Mouse (Mus musculus) liver, embryonic 12.5 days (tissue): ENCODE data around the gene Ubald1. TPM values are rescaled to one million over a fixed set of nuclear protein-coding genes. Genes with fewer than 3 reads are reported as not detected.

ENCODE experiments used
- ATAC-seq: fragments of 200-750 bp; cut with Nextera tagmentation; 2 replicates; pipeline ENCODE4 v1.8.0; 2017; ENCODE audit warnings: moderate number of reproducible peaks, mild to moderate bottlenecking, moderate library complexity
- H3K27ac ChIP-seq: fragments of 300-500 bp; sonication (generic); 2 replicates; pipeline ENCODE4 v1.5.1; 2016; ENCODE audit warnings: mild to moderate bottlenecking
- H3K27me3 ChIP-seq: fragments of 300-500 bp; sonication (generic); replicated peaks from 2 replicates; pipeline ENCODE4 v1.6.1; 2016; ENCODE audit warnings: mild to moderate bottlenecking, moderate library complexity
- H3K36me3 ChIP-seq: fragments of 300-500 bp; sonication (generic); 2 replicates; pipeline ENCODE4 v1.6.1; 2016; ENCODE audit warnings: mild to moderate bottlenecking, moderate library complexity
- H3K4me1 ChIP-seq: fragments of 300-500 bp; sonication (generic); 2 replicates; pipeline ENCODE4 v1.6.1; 2016
- H3K4me2 ChIP-seq: fragments of 300-500 bp; sonication (generic); 2 replicates; pipeline ENCODE4 v1.6.1; 2016; ENCODE audit warnings: mild to moderate bottlenecking, moderate library complexity
- H3K4me3 ChIP-seq: fragments of 300-500 bp; sonication (generic); 2 replicates; pipeline ENCODE4 v1.5.1; 2016; ENCODE audit warnings: mild to moderate bottlenecking, moderate library complexity
- H3K9ac ChIP-seq: fragments of 300-500 bp; sonication (generic); 2 replicates; pipeline ENCODE4 v1.6.1; 2016; ENCODE audit warnings: mild to moderate bottlenecking, moderate library complexity
- H3K9me3 ChIP-seq: fragments of 300-500 bp; sonication (generic); replicated peaks from 2 replicates; pipeline ENCODE4 v1.6.1; 2016; ENCODE audit warnings: mild to moderate bottlenecking, moderate library complexity
- WGBS: fragments of 180-500 bp; shearing (Covaris S2); methylation state at CpG from one replicate; pipeline ENCODE4 v1.1.7; 2016; ENCODE audit not compliant: insufficient replicate concordance; 5-methylcytosine and 5-hydroxymethylcytosine counted together
- polyA plus RNA-seq: library from polyadenylated mRNA; unstranded; fragments of >200 nt; fragmentation: Nextera tagmentation; extraction: Ambion mirVana; gene quantifications from 2 replicates; pipeline ENCODE4 v1.2.1, GENCODE M21; 2016

Ubald1 gene
- polyA plus RNA-seq, 1 experiment from 2014 or later = 14.7 TPM

DNA sequence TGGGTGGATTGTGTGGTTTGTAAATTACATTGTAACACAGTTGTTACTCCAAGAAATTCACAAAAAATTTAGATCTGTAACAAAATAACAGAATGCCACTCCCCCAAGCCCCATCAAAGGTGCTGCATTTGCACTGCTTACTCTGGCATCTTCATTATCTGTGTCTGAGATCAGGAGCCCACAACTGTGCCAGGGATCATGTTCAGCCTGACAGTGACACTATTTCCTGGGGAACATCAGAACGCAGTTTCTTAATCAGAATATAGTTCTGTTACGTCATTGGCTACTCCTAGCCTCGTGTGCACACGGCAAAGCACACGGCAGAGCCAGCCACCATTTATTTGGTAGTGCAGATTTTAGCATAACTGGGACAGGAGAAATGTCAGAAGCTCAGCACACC, 52.5 kb downstream of the Ubald1 start:
- no peak overlapping the region for H3K4me3 ChIP-seq
- H3K27ac ChIP-seq = no peak overlapping the region
- no peaks in the 10 kb centered on the region for H3K27me3 ChIP-seq
- H3K4me1 ChIP-seq = peaks cover 15% of the 10 kb centered on the region
- no peaks in the 10 kb centered on the region for H3K9me3 ChIP-seq
- H3K9ac ChIP-seq = no peak overlapping the region
- H3K36me3 ChIP-seq = no peaks in the 10 kb centered on the region
- no peak overlapping the region for H3K4me2 ChIP-seq
- ATAC-seq = no peak
- 78% methylated on average over 5 of the region's 5 CpGs for WGBS

Other genes starting within 250 kb of the Ubald1 start
- gene Vasn, start 240.4 kb downstream of the Ubald1 start, polyA plus RNA-seq = 4.7 and 5.0 TPM in 2 replicates
- 69.2 and 74.2 TPM in 2 replicates for gene Dnaja3, start 240.3 kb downstream of the Ubald1 start, polyA plus RNA-seq
- gene Coro7, start 200.5 kb downstream of the Ubald1 start, polyA plus RNA-seq = 11.3 and 11.9 TPM in 2 replicates
- gene Nmral1, start 161.0 kb downstream of the Ubald1 start, polyA plus RNA-seq = 50.0 and 53.0 TPM in 2 replicates
- 40.9 and 42.5 TPM in 2 replicates for gene Hmox2, start 154.0 kb downstream of the Ubald1 start, polyA plus RNA-seq
- 24.9 and 25.7 TPM in 2 replicates for gene Cdip1, start 90.0 kb downstream of the Ubald1 start, polyA plus RNA-seq
- gene 4930562C15Rik, start 44.9 kb downstream of the Ubald1 start, polyA plus RNA-seq = 0.13 and 0.16 TPM in 2 replicates
- 29.8 and 31.1 TPM in 2 replicates for gene Mgrn1, start 5.9 kb upstream of the Ubald1 start, polyA plus RNA-seq
- 61.2 and 62.7 TPM in 2 replicates for gene Nudt16l1, start 58.4 kb upstream of the Ubald1 start, polyA plus RNA-seq
- gene Anks3, start 83.9 kb upstream of the Ubald1 start, polyA plus RNA-seq = 16.8 and 19.7 TPM in 2 replicates
- 0.11 TPM in 1 of 2 replicates, not detected in the other for gene Sept12, start 117.5 kb upstream of the Ubald1 start, polyA plus RNA-seq
- 5.7 and 6.9 TPM in 2 replicates for gene Smim22, start 127.0 kb upstream of the Ubald1 start, polyA plus RNA-seq
- gene Rogdi, start 133.2 kb upstream of the Ubald1 start, polyA plus RNA-seq = 42.3 and 43.2 TPM in 2 replicates
- 67.7 and 69.6 TPM in 2 replicates for gene Glyr1, start 169.5 kb upstream of the Ubald1 start, polyA plus RNA-seq
- 13.8 and 15.2 TPM in 2 replicates for gene Ubn1, start 169.7 kb upstream of the Ubald1 start, polyA plus RNA-seq